Comparison of ENCODE assay signal across 13 mouse cellular contexts in the genomic region with DNA sequence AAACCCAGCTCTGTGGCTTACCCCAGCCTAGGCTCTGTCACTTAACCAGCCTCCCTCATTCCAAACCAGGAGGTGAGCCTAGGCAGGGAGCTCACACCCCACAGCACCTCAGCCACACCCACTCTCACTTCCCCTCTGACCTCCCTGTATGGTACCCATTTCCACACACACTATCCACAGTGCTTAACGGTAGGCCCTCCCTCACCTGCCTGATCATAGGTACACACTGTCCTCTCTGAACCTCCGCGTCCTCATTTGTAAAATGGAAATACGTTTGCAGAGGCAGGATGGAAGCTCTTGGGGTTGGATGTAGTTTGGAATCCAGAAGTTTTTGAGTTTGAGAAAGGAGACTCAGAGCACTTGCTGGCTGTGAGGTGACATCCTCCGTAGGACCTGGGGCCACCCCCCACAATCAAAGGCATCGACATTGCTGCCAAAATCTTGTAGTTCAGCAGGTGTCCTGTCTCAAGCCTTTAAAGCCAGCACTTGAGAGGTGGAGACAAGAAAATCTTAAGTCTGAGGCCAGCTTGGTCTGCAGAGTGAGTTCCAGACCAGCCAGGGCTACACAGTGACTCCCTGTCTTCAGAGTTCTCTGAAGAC. TPM values are rescaled to one million over a fixed set of nuclear protein-coding genes. Genes with fewer than 3 reads are reported as not detected.
DNase-seq lines count a peak whose midpoint lies in the region; ATAC-seq and TF ChIP-seq lines count a peak whose summit lies in the region.
"Had no signal": no experiment of that assay in that cellular context is flagged by ENCODE, and none has a peak within 500 bp of the region (broad histone marks: within the 10 kb centered on the region; RNA-seq: fewer than 3 reads in every experiment).

No protein-coding gene starts in this region.

- peaks cover 16% of the 10 kb centered on the region for H3K4me1 ChIP-seq in forebrain, embryonic 13.5 days
- H3K4me1 ChIP-seq in forebrain, embryonic 11.5 days (replicated peaks; ENCODE audit: control insufficient read depth, insufficient read depth, low read length), result peaks cover 8% of the 10 kb centered on the region; the same call in 1 of the 2 replicates
- peaks cover 53% of the 10 kb centered on the region for H3K4me1 ChIP-seq in midbrain, embryonic 10.5 days
- no peaks in the 10 kb centered on the region for H3K4me1 ChIP-seq in midbrain, embryonic 16.5 days (ENCODE audit: control insufficient read depth, insufficient read depth, low read length)
- H3K4me1 ChIP-seq in intestine, embryonic 15.5 days (replicated peaks), result peaks cover 52% of the 10 kb centered on the region
- peaks cover 44% of the 10 kb centered on the region for H3K4me1 ChIP-seq in stomach, embryonic 14.5 days (ENCODE audit: control insufficient read depth, insufficient read depth, low read length)

- H3K27ac ChIP-seq in forebrain, embryonic 13.5 days, result peak overlapping the region; percentile 59
- no peak overlapping the region for H3K27ac ChIP-seq in forebrain, embryonic 11.5 days (ENCODE audit: low read depth, low read length)
- H3K27ac ChIP-seq in midbrain, embryonic 10.5 days (replicated peaks), result peak overlapping the region; percentile 86
- no peak overlapping the region for H3K27ac ChIP-seq in midbrain, embryonic 16.5 days (ENCODE audit: low read length)
- peak overlapping the region; percentile 78 for H3K27ac ChIP-seq in intestine, embryonic 15.5 days
- H3K27ac ChIP-seq in stomach, embryonic 14.5 days (ENCODE audit: low read length), result peak overlapping the region; percentile 81
- H3K27ac ChIP-seq in left cerebral cortex, adult 2 months, result no peak overlapping the region

- H3K27me3 ChIP-seq in forebrain, embryonic 13.5 days, result no peaks in the 10 kb centered on the region
- no peaks in the 10 kb centered on the region for H3K27me3 ChIP-seq in forebrain, embryonic 11.5 days (ENCODE audit: control insufficient read depth, insufficient read depth, low read length)
- H3K27me3 ChIP-seq in midbrain, embryonic 10.5 days (ENCODE audit: low read depth, poor library complexity, severe bottlenecking), result no peaks in the 10 kb centered on the region
- no peaks in the 10 kb centered on the region for H3K27me3 ChIP-seq in midbrain, embryonic 16.5 days (ENCODE audit: control insufficient read depth, insufficient read depth, low read depth, low read length)
- H3K27me3 ChIP-seq in intestine, embryonic 15.5 days (replicated peaks), result no peaks in the 10 kb centered on the region
- no peaks in the 10 kb centered on the region for H3K27me3 ChIP-seq in stomach, embryonic 14.5 days (ENCODE audit: control insufficient read depth, insufficient read depth, low read length)

- WGBS in forebrain, embryonic 13.5 days, result 66% methylated on average over 6 of the region's 6 CpGs
- 63% methylated on average over 6 of the region's 6 CpGs for WGBS in forebrain, embryonic 11.5 days
- WGBS in midbrain, embryonic 10.5 days, result 68% methylated on average over 6 of the region's 6 CpGs
- WGBS in midbrain, embryonic 16.5 days, result 61% methylated on average over 6 of the region's 6 CpGs
- WGBS in intestine, embryonic 15.5 days, result 49% methylated on average over 6 of the region's 6 CpGs
- WGBS in stomach, embryonic 14.5 days, result 36% methylated on average over 6 of the region's 6 CpGs

- H3K9me3 ChIP-seq in forebrain, embryonic 13.5 days (replicated peaks), result no peaks in the 10 kb centered on the region
- no peaks in the 10 kb centered on the region for H3K9me3 ChIP-seq in forebrain, embryonic 11.5 days (ENCODE audit: control insufficient read depth, low read length)
- H3K9me3 ChIP-seq in midbrain, embryonic 10.5 days (replicated peaks), result no peaks in the 10 kb centered on the region
- H3K9me3 ChIP-seq in midbrain, embryonic 16.5 days (replicated peaks; ENCODE audit: control insufficient read depth, low read length, poor library complexity, severe bottlenecking), result no peaks in the 10 kb centered on the region
- H3K9me3 ChIP-seq in intestine, embryonic 15.5 days, result no peaks in the 10 kb centered on the region
- no peaks in the 10 kb centered on the region for H3K9me3 ChIP-seq in stomach, embryonic 14.5 days (ENCODE audit: control insufficient read depth, low read depth, low read length)

- intact Hi-C loops in left cerebral cortex, adult 2 months (cut with DNase I), result no loop called here

- no peak for ATAC-seq in forebrain, embryonic 13.5 days
- ATAC-seq in forebrain, embryonic 11.5 days (replicated peaks; ENCODE audit: low FRiP score), result no peak
- ATAC-seq in midbrain, embryonic 16.5 days, result no peak
- peak; percentile 12; the same call in 1 of the 2 replicates for ATAC-seq in intestine, embryonic 15.5 days
- no peak for ATAC-seq in stomach, embryonic 14.5 days (ENCODE audit: insufficient number of reproducible peaks, insufficient read depth, low FRiP score, low read depth)

- H3K9ac ChIP-seq in forebrain, embryonic 13.5 days, result no peak overlapping the region
- H3K9ac ChIP-seq in forebrain, embryonic 11.5 days (ENCODE audit: low read length), result no peak overlapping the region; the same call in 1 of the 2 replicates
- H3K9ac ChIP-seq in midbrain, embryonic 16.5 days (ENCODE audit: low read depth, low read length), result no peak overlapping the region
- no peak overlapping the region for H3K9ac ChIP-seq in intestine, embryonic 15.5 days
- H3K9ac ChIP-seq in stomach, embryonic 14.5 days (replicated peaks; ENCODE audit: low read depth, low read length), result no peak overlapping the region

- TF ChIP-seq CTCF in left cerebral cortex, adult 2 months (IDR thresholded peaks at IDR 0.05), result no peak

- H3K36me3 ChIP-seq in forebrain, embryonic 13.5 days (ENCODE audit: poor library complexity, severe bottlenecking), result no peaks in the 10 kb centered on the region
- H3K36me3 ChIP-seq in forebrain, embryonic 11.5 days (ENCODE audit: control insufficient read depth, insufficient read depth, low read length), result no peaks in the 10 kb centered on the region
- no peaks in the 10 kb centered on the region for H3K36me3 ChIP-seq in midbrain, embryonic 10.5 days
- H3K36me3 ChIP-seq in midbrain, embryonic 16.5 days (ENCODE audit: control insufficient read depth, insufficient read depth, low read length), result no peaks in the 10 kb centered on the region
- no peaks in the 10 kb centered on the region for H3K36me3 ChIP-seq in intestine, embryonic 15.5 days
- H3K36me3 ChIP-seq in stomach, embryonic 14.5 days (ENCODE audit: control insufficient read depth, insufficient read depth, low read length), result no peaks in the 10 kb centered on the region

- no peak overlapping the region for H3K4me2 ChIP-seq in forebrain, embryonic 13.5 days
- no peak overlapping the region for H3K4me2 ChIP-seq in forebrain, embryonic 11.5 days (ENCODE audit: low read depth, low read length, severe bottlenecking)
- H3K4me2 ChIP-seq in midbrain, embryonic 16.5 days (ENCODE audit: low read length), result no peak overlapping the region
- no peak overlapping the region for H3K4me2 ChIP-seq in intestine, embryonic 15.5 days (replicated peaks)
- H3K4me2 ChIP-seq in stomach, embryonic 14.5 days (replicated peaks; ENCODE audit: low read depth, low read length), result no peak overlapping the region

- no peak for DNase-seq in forebrain, embryonic 11.5 days (ENCODE audit: low spot score)
- DNase-seq in midbrain, embryonic 10.5 days (ENCODE audit: low spot score), result no peak
- DNase-seq in cerebellum, postnatal 36 days, result no peak
- DNase-seq in left cerebral cortex, adult 2 months (ENCODE audit: extremely low spot score in 1 of 2, low spot score in 2 of 2), result no peak
- DNase-seq: thymus, postnatal 36 days had no signal

- H3K4me3 ChIP-seq in forebrain, embryonic 13.5 days, result no peak overlapping the region
- H3K4me3 ChIP-seq in forebrain, embryonic 11.5 days (ENCODE audit: low read depth, low read length), result no peak overlapping the region
- no peak overlapping the region for H3K4me3 ChIP-seq in midbrain, embryonic 10.5 days
- H3K4me3 ChIP-seq in midbrain, embryonic 16.5 days (ENCODE audit: low read depth, low read length), result no peak overlapping the region
- H3K4me3 ChIP-seq in intestine, embryonic 15.5 days (replicated peaks), result no peak overlapping the region
- H3K4me3 ChIP-seq in stomach, embryonic 14.5 days (ENCODE audit: low read depth, low read length), result no peak overlapping the region
- H3K4me3 ChIP-seq in left cerebral cortex, adult 2 months, result no peak overlapping the region

RNA-seq across cellular contexts. Expression of a gene that starts 27.0 kb away (rescaled TPM):
- 4.8 and 6.5 TPM in 2 replicates for polyA plus RNA-seq in forebrain, embryonic 13.5 days (2015; fragmentation: Nextera tagmentation; extraction: Ambion mirVana)
- polyA plus RNA-seq in forebrain, embryonic 11.5 days (2014; fragmentation: Nextera tagmentation; extraction: Ambion mirVana), result 21.0 and 21.3 TPM in 2 replicates
- 11.6 and 15.3 TPM in 2 replicates for polyA plus RNA-seq in midbrain, embryonic 10.5 days (2016; fragmentation: Nextera tagmentation; extraction: Ambion mirVana)
- polyA plus RNA-seq in midbrain, embryonic 16.5 days (2015; fragmentation: Nextera tagmentation; extraction: Ambion mirVana), result 3.4 and 3.6 TPM in 2 replicates
- polyA plus RNA-seq in intestine, embryonic 15.5 days (2015; fragmentation: Nextera tagmentation; extraction: Ambion mirVana), result 20.9 and 23.0 TPM in 2 replicates
- 42.6 and 44.1 TPM in 2 replicates for polyA plus RNA-seq in stomach, embryonic 14.5 days (2014; fragmentation: Nextera tagmentation; extraction: Ambion mirVana)
- total RNA-seq in left cerebral cortex, adult 2 months (2021), result 1 to 10 TPM; 5.5 to 6.5 TPM

RNA-seq across cellular contexts. Expression of a gene that starts 42.5 kb away (rescaled TPM):
- polyA plus RNA-seq in forebrain, embryonic 13.5 days (2015; fragmentation: Nextera tagmentation; extraction: Ambion mirVana), result not detected in 2 replicates
- not detected in 2 replicates for polyA plus RNA-seq in forebrain, embryonic 11.5 days (2014; fragmentation: Nextera tagmentation; extraction: Ambion mirVana)
- not detected in 2 replicates for polyA plus RNA-seq in midbrain, embryonic 10.5 days (2016; fragmentation: Nextera tagmentation; extraction: Ambion mirVana)
- polyA plus RNA-seq in midbrain, embryonic 16.5 days (2015; fragmentation: Nextera tagmentation; extraction: Ambion mirVana), result not detected in 2 replicates
- not detected in 2 replicates for polyA plus RNA-seq in intestine, embryonic 15.5 days (2015; fragmentation: Nextera tagmentation; extraction: Ambion mirVana)
- not detected in 2 replicates for polyA plus RNA-seq in stomach, embryonic 14.5 days (2014; fragmentation: Nextera tagmentation; extraction: Ambion mirVana)
- total RNA-seq in left cerebral cortex, adult 2 months (2021), result not detected
- total RNA-seq: common myeloid progenitor, adult 5-6 weeks; heart, adult 18-20 months; liver, adult 2 months had no signal
- polyA plus RNA-seq: liver, adult 2 months; neural tube, embryonic 14.5 days had no signal

Comparison
In these comparisons a context has a peak if more than half of its experiments do, and no peak if none do; other contexts are left out.
1. H3K27ac ChIP-seq: peak in forebrain, embryonic 13.5 days (single experiment), midbrain, embryonic 10.5 days (single experiment), intestine, embryonic 15.5 days (single experiment) and stomach, embryonic 14.5 days (single experiment); none in forebrain, embryonic 11.5 days (single experiment), midbrain, embryonic 16.5 days (single experiment) and left cerebral cortex, adult 2 months (single experiment).